Mouse (Mus musculus) liver, embryonic 14.5 days (tissue): ENCODE measurements at regions not wholly inside any gene's neighbourhood (a gene's known extent, or its start where the extent isn't known, plus 50 kb on each side); places are given as distances from the start of the nearest gene placed in this dataset.

Experiments used
- CTCF ChIP-seq: IDR thresholded peaks from 2 replicates; pipeline ENCODE4 v1.5.1; 2016; ENCODE audit warnings: antibody characterized with exemption, low read depth, control low read depth
- EP300 ChIP-seq: IDR thresholded peaks from 2 replicates; pipeline ENCODE4 v1.6.1; 2016; ENCODE audit warnings: antibody characterized with exemption, low read depth

GRCm38 (mm10) chr5:100309807-100310165 is 106.2 kb downstream of the Sec31a start:
- TF ChIP-seq CTCF: no peak
- TF ChIP-seq EP300: no peak
